In genomic region chr2:118549507-118550473, GRCm38 (mm10) we compare ENCODE assay signal across 8 mouse cellular contexts. TPM values are rescaled to one million over a fixed set of nuclear protein-coding genes. Genes with fewer than 3 reads are reported as not detected.
DNase-seq lines count a peak whose midpoint lies in the region; ATAC-seq and TF ChIP-seq lines count a peak whose summit lies in the region.

TSS of gene Bmf (minus strand) at chr2:118549687.

- DNase-seq in 3T3-L1 (ENCODE audit: low read depth, low spot score), result peak; percentile 100
- peak; percentile 100 for DNase-seq in heart, adult 8-10 months (ENCODE audit: low spot score)
- DNase-seq in kidney, adult 8-10 months, result peak; percentile 99
- DNase-seq in spleen, adult 18-20 months, result peak; percentile 90 to 92

- H3K4me3 ChIP-seq in bone marrow macrophage, adult 2 months (ENCODE audit: insufficient read depth, low read length), result peak within 1 kb of the TSS; percentile 73
- H3K4me3 ChIP-seq in embryonic fibroblast, embryonic 13.5 days (ENCODE audit: insufficient read depth, low read length), result peak within 1 kb of the TSS; percentile 68
- H3K4me3 ChIP-seq in limb, embryonic 13.5 days, result peak within 1 kb of the TSS; percentile 88
- peak within 1 kb of the TSS; percentile 85 for H3K4me3 ChIP-seq in midbrain, embryonic 15.5 days

- peak within 1 kb of the TSS; percentile 95 for H3K4me2 ChIP-seq in limb, embryonic 13.5 days (replicated peaks)
- peak within 1 kb of the TSS; percentile 85 for H3K4me2 ChIP-seq in midbrain, embryonic 15.5 days

- H3K36me3 ChIP-seq in limb, embryonic 13.5 days, result no peaks in the 10 kb centered on the region
- no peaks in the 10 kb centered on the region for H3K36me3 ChIP-seq in midbrain, embryonic 15.5 days (replicated peaks)

- H3K9me3 ChIP-seq in limb, embryonic 13.5 days, result no peaks in the 10 kb centered on the region
- H3K9me3 ChIP-seq in midbrain, embryonic 15.5 days, result 0 out of 2 replicates have a peak, but pooled peaks cover 3% of the 10 kb centered on the region

- H3K9ac ChIP-seq in limb, embryonic 13.5 days, result peak within 1 kb of the TSS; percentile 85
- H3K9ac ChIP-seq in midbrain, embryonic 15.5 days, result peak within 1 kb of the TSS; percentile 70

- no peak for TF ChIP-seq CTCF in bone marrow macrophage, adult 2 months (IDR thresholded peaks at IDR 0.05; ENCODE audit: low read depth, low read length)
- TF ChIP-seq CTCF in embryonic fibroblast, embryonic 13.5 days (IDR thresholded peaks at IDR 0.05; ENCODE audit: borderline replicate concordance, insufficient read depth, low read length), result no peak

- peaks cover 37% of the 10 kb centered on the region for H3K4me1 ChIP-seq in bone marrow macrophage, adult 2 months (ENCODE audit: control insufficient read depth, insufficient read depth, low read length)
- H3K4me1 ChIP-seq in embryonic fibroblast, embryonic 13.5 days (ENCODE audit: control insufficient read depth, insufficient read depth, low read length), result peaks cover 28% of the 10 kb centered on the region
- H3K4me1 ChIP-seq in limb, embryonic 13.5 days, result peaks cover 44% of the 10 kb centered on the region
- H3K4me1 ChIP-seq in midbrain, embryonic 15.5 days, result peaks cover 36% of the 10 kb centered on the region

- TF ChIP-seq POLR2A in bone marrow macrophage, adult 2 months (IDR thresholded peaks at IDR 0.05; ENCODE audit: borderline replicate concordance, low read depth, low read length), result no peak
- peak; percentile 52; the same call in 1 of the 2 replicates for TF ChIP-seq POLR2A in embryonic fibroblast, embryonic 13.5 days (IDR thresholded peaks at IDR 0.05; ENCODE audit: low read depth, low read length)

- no peaks in the 10 kb centered on the region for H3K27me3 ChIP-seq in limb, embryonic 13.5 days
- 0 out of 2 replicates have a peak, but pooled peaks cover 11% of the 10 kb centered on the region for H3K27me3 ChIP-seq in midbrain, embryonic 15.5 days (replicated peaks)

- ATAC-seq in limb, embryonic 13.5 days (ENCODE audit: low FRiP score, low read depth), result peak; percentile 90
- ATAC-seq in midbrain, embryonic 15.5 days (replicated peaks), result peak; percentile 95

- H3K27ac ChIP-seq in bone marrow macrophage, adult 2 months (ENCODE audit: insufficient read depth, low read depth, low read length), result peak within 1 kb of the TSS; percentile 22; the same call in 1 of the 2 replicates
- H3K27ac ChIP-seq in embryonic fibroblast, embryonic 13.5 days (ENCODE audit: insufficient read depth, low read length), result no peak within 1 kb of the TSS
- H3K27ac ChIP-seq in limb, embryonic 13.5 days, result peak within 1 kb of the TSS; percentile 79; the same call in 1 of the 2 replicates
- H3K27ac ChIP-seq in midbrain, embryonic 15.5 days, result peak within 1 kb of the TSS; percentile 63

- WGBS in limb, embryonic 13.5 days, result 1% methylated on average over 45 of the region's 45 CpGs
- under 1% methylated on average over 45 of the region's 45 CpGs for WGBS in midbrain, embryonic 15.5 days

RNA-seq across cellular contexts. Expression of gene Bmf, which starts in this region (rescaled TPM):
- 30.0 and 44.1 TPM in 2 replicates for polyA plus RNA-seq in bone marrow macrophage, adult 2 months (2012; ENCODE audit: insufficient read depth, insufficient read length, missing spikeins)
- 2.7 and 10.1 TPM in 2 replicates for polyA plus RNA-seq in embryonic fibroblast, embryonic 13.5 days (2011; ENCODE audit: insufficient read length, low read depth, missing spikeins)
- 1 to 10 TPM; 2.8 to 9.8 (median 7.7) TPM for total RNA-seq in heart, adult 8-10 months (2022)
- polyA plus RNA-seq in limb, embryonic 13.5 days (2015; fragmentation: Nextera tagmentation; extraction: Ambion mirVana), result 6.8 and 7.3 TPM in 2 replicates
- 3.3 and 4.3 TPM in 2 replicates for polyA plus RNA-seq in midbrain, embryonic 15.5 days (2015; fragmentation: Nextera tagmentation; extraction: Ambion mirVana)
